Mouse (Mus musculus): ENCODE results near the gene Krt75.
"Not testable (repeated sequence)": the region's sequence is repeated elsewhere in the genome, so short reads cannot be mapped to it uniquely, and the experiment has no call there.

Krt75 gene

GRCm38 (mm10) chr15:101517161-101517560 is 56.5 kb downstream of the Krt75 start, which contains the start of gene Gm49425:
Gm49425 (minus strand) TSS chr15:101517261.
- DNase-seq (ENCODE audit: low read depth, low spot score) = not testable (repeated sequence)
